Mouse (Mus musculus) adrenal gland, adult 8-10 months (tissue): Measurements from ENCODE around the gene Tns3. TPM values are rescaled to one million over a fixed set of nuclear protein-coding genes. Genes with fewer than 3 reads are reported as not detected.

Experiments
- DNase-seq: peaks from one replicate; pipeline ENCODE4 v3.0.0; 2022
- total RNA-seq, 4 experiments: library from RNA; stranded (reverse); gene quantifications; 2 replicates each; pipeline ENCODE4 v1.2.4; 2022

Tns3 gene
- total RNA-seq, 4 experiments from 2014 or later: 52.3 to 101 (median 81.1) TPM

DNA sequence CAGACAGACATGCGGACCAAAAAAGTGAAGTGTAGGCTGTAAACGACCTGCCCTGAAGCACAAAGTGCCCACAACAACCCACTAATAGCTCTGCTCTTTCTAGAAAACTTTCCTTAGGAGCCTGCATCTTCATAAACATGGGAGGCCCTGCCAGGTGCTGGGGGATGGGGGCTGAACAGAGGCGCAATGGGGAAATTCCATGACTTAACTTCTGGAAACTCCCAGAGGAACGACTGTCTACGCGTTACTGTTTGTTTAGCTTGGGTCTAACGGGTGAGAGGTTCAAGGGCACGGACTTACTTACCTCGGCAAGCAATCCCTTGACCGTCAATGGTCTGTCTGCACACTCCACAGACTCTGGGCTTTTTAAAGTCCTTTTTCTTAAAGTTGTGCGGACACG, 48.9 kb downstream of the Tns3 start:
- DNase-seq: no peak

DNA sequence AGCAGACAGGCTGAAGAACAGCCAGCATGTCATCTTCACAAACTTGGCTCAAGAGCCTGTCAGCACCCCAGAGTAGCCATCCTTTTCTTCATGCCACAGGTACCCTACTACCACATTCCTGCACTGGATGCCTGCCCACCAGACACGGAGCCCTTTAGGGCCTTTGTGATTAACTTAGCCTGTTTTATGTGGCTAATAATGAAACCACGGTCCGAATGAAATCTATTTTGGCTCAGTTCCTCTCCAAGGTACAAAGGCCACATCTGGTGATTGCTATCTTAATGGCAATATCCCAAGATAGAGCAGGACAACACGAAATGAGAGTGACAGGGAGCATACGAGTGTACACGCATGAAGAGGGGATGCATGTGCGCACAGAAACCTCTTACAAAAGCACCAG, 53.9 kb downstream of the Tns3 start:
- no peak for DNase-seq

DNA sequence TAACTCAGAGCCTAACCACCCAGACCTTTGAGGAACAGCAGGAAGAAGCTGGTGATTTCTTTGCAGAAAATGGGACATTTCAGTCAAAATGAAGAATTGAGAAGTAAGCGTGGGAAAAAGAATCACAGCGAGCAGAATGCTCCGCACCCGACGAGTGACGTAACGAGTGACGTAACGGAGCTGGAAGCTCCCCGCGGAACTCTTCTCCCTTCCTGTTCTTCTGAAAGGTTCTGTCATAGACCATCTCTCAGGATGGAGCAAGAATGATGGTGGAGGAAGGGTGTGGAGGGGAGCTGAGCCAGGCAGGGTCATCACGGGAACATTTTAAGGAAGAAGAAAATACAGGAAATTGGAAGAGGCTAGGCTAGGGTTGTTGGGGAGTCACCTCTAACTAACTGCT, 54.5 kb downstream of the Tns3 start:
- no peak for DNase-seq

DNA sequence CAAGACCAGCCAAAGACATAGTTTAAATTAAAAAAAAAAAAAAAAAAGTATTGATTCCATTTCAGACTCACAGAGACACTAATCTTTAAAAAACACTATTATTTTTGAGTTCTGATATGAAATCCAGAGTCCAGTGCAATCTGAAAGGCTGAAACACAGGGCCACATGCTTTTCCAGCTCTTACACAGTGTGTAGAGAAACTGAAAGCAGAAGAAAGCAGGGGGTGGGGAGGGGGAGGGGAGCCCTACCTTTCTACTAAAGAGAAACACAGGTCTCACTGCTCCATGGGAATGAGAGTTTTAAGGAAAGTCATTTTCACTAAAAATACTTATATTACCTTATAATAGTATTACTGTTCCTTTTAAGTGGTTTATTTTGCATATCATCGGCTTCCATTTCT, 57.2 kb downstream of the Tns3 start:
- no peak for DNase-seq

DNA sequence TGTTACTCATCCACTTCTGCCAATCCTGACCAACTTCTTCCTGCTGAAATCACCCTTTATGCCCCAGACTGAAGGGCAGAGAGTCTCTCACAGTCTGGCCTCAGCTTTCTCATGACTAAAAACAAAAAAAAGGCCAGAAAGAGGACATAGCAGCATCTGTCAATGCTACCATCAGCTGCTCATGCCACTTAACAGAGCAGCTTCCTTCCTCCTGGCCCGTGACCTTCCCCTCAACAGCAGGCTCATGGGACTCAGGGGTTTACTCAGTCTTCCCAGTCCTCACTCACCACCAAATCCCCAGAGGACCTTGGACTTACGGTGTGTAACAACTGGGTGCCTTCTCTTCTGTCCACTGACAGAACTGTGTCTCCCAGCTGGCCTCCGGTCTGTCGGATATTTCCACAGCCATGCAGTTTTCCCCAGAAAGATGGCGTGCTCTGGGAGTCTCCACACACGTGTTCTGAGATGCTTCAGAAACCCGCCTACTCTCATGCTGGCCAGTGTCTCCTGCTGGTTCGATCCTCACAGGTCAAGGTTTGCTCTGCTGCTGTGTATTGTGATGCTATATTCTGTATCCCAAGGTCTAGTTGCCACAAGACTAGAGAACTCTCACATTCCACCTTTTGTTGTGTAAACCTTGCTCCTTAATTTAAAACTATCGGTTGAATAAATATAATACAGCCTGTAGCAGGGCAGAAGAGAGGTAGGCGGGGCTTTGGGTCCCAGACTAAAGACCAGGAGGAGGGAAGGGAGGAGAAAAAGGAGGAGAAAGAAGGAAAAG, 59.4 kb downstream of the Tns3 start:
- DNase-seq: no peak

DNA sequence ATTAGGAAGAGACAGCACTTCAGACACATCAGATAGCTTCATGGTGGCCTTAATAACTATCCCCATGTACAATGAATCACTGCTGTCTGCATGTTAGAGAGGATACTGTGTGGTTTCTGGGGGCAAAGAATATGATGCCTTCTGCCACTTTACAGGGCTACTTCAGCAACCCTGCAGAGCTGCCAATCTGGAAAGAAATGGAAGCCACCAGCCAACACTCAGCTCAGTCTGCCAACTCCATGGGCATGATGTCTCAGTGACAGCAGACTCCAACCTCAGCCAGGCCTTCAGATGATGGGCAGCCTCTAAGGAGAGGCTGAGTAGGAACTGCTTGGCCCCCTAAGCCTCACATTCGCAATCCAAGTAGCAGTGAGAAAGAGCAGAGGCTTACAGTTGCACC, 61.7 kb downstream of the Tns3 start:
- no peak for DNase-seq

DNA sequence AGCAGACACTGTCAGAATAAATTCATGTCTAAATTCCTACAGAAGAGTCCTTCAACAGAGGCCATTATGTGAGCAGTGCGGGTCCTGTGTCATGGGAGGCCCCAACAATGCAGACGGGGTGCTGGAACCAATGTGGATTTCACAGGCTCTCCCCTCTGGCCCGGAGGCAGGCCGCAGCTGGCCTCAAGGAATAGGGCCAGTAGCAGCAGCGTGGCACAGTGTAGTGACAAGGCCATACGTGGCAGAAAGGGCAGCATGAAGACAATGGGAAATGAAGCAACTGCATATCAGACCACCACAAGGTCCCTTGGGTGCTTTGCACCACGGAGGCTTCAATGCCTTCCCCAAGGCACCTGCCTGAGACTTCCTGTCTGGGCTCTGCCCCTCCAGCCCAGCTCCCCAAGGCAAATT, 62.9 kb downstream of the Tns3 start:
- no peak for DNase-seq

DNA sequence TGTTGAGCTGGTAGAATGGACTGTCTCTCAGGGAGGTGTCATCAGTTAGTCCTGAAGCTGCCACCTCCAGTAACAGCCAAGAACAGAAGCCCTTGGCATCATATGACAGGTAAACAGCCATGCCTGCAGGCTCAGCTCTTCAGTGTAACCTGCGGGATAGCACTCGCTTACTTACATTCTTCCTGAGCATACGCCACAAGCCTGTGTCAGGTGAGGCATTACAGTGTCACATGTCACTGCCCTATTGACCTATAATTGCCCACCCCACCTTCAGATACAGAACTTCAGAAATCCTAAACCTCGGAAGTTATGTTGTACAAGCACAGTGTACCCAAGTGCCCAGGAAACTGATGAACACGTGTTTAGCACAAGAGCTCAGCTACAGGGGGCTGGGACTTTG, 68.7 kb downstream of the Tns3 start:
- no peak for DNase-seq

DNA sequence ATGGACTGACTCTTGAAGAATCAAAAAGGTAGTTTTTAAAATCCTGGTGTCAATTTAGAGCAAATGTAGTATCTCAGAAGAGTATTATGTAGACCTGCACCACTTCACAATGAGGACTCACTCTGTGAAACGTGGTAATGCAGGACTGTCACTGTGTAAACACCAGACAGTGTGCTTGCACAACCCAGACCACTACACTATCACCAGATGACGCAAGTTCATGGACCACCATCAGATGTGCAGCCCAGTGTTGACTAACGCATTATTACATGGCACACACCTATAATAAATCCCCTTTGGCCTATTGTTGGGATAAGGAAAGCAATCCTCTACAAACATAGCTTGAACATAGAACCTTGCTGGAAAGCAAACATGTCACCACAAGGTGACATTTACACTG, 71.2 kb downstream of the Tns3 start:
- no peak for DNase-seq

DNA sequence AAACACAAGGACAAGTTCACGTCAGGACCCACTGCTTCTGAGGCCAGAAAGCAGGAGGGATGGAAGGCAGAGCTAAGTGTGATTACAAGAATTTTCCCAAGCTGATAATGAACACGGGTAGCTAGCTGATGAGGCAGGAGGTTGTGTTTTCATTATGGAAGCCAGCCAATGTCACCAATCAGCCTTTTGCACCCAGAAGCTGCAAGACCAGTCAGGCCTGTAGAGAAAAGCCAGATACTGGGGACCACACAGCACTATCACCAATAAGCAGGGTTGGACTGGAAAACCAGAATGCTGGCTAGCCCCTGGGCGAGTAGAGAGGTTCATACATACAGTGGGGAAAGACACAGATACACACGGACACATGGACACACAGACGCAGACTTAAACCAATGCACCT, 73.1 kb downstream of the Tns3 start:
- no peak for DNase-seq

DNA sequence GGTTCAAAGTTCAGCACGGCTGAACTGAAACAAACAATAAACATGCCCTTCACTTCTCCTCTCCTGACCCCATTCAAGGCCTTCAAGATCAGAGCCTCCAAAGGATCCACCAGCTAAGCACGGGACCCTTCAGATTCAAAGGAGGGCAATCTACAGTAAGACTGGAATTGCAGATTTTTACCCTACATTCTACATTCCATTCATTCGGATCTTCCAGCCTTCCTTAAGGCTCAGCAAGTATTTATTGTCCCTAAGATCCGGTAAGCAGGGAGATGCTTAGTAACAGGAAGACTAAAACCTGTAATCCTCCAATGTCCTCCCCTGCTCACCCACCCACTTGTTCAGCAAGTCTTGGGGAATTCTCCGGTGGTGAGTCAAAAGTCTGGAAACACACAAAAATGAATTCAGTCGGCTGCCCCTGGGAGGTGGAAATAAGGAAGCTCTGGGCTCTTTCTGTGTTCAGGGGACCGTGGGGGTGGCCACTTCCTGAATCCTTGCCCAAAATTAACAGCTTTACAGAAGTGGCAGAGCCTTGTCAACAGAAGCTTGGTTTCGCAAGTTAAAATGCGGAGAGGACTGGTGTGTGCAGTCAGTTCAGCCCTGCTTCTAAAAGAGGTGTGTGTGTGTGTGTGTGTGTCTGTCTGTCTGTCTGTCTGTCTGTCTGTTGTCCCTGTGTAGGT, 75.0 kb downstream of the Tns3 start:
- no peak for DNase-seq

DNA sequence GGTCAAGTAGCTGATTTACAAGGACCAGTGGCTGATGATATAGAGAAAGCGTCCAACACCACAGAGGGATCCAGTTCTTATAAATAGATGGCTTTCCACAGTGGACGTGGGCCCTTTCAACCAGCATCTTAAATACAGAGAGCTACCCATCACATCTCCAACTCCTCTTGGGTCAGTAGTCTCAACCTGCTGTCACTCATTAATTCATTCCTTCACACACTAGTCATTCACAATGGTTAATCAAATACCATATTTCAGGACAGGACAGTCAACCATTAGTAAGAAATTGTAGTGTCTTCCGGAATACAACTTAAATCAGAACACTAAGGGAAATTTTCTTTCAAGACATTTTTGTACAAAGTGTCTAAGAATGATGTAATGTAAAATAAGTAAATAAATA, 76.4 kb downstream of the Tns3 start:
- DNase-seq: no peak

DNA sequence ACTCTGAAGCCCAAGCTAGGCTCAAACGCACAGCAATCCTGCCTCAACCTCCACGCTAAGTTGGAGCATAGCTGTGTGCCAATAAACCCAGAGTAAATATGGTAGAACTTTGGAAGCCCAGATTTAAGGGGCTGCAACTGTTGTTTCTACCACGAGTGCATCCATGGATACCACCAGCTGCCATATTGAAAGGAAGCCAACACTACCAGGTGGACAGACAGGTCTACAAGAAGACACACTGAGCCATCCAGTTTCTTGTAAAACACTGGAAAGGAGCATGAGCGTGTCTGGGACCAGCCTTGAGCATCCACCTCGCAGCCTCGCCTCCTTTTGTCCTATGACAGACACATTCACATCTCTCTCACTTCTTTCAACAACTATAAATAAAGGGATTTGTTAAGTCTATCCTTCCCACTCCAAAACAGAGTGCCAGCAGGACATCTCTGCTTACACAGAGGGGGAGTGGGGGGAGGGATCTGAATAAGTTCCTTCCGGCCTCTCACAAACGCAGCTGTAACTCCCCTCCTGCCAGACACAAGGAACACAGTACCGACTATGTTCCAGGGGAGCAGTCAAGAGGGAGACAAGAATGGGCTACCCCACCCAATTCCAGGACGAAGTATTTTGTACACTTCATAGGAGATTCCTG, 77.2 kb downstream of the Tns3 start:
- no peak for DNase-seq

DNA sequence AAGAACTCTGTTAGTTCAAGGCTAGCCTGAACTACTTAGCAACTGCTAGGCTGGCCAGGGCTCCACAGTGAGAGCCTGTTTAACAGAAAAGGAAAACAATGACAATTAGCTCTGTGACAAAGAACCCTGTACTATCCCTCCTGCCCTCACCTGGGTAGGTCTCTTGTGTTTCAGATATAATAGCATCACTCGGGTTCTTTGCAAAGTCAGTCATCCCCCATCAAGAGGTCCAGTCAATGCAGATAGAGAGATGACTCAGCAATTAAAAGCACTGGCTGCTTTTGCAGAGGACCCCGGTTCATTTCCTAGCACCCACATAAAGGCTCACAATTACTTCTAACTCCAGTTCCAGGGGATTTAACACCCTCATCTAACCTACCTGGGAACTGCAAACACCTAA, 78.0 kb downstream of the Tns3 start:
- no peak for DNase-seq

DNA sequence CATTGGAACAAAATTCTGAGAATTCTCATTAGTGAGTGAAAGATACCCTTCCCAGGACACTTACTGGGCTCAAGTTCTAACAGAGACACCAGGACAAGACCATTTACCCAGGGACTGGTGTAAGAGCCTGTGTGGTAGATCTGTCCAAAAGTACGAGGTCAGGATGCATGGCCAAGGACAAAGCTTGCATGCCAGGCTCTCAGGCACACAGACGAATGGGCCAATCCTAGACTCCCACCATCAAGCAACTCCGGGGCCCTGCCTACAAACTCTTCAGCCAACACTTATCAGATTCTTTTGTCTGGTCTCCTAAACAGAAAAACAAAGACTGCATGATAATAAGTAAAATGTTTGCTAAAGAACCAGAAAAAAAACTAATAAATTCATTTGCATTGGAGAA, 78.6 kb downstream of the Tns3 start:
- no peak for DNase-seq

DNA sequence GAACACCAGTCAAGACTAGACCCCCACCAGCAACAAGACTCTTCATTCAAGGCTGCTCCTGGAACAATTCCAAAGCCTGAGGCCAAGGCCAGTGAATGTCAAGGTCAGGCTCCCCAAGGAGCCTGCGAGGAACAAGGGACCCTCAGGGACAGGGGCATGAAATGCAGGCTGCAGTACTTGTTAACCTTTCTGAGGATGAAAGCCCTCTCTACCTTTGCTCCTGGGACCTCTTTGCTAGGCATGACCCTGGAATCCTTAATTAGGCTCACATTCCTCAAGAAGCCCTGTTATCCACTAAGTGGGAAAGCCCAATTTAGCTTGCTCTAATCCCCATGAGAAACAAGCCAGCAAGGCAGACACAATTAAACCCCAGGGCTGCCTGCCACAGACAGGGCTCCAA, 79.4 kb downstream of the Tns3 start:
- no peak for DNase-seq

DNA sequence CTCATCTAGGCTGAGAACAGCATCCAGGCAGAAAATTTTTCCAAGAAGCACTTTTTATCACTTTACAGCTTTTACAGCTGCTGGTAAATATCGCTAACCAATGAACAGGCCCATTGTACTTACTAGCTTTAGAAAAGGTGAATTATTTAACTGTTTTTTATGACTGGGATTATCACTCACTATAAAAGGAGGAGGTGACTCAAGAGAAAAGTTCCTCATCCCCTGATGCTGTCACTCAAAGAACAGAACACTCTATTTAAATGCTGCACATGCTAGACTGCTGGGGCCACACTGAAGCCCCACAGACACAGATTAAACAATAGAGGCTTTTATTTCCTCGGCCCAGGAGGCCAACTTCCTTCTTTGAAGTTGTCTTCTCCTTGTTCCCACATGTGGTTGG, 80.0 kb downstream of the Tns3 start:
- DNase-seq: no peak

DNA sequence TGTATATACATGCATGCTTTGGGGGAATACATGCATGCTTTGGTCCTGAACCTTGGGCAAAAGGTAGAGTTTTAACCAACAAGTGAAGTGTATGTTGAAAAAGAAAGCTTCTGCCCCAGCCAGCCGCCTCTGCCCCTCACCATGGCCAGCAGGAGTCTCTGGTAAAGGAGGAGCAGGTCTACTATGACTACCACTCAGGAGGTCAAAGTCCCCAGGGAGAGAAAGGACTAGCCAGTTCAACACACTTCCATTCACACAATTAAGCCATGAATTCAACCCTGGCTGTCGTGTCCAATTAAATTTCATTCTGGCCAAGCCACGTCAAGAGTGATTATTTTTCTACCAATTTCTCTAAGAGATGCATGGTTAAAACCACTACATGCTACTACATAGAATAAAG, 81.2 kb downstream of the Tns3 start:
- no peak for DNase-seq

DNA sequence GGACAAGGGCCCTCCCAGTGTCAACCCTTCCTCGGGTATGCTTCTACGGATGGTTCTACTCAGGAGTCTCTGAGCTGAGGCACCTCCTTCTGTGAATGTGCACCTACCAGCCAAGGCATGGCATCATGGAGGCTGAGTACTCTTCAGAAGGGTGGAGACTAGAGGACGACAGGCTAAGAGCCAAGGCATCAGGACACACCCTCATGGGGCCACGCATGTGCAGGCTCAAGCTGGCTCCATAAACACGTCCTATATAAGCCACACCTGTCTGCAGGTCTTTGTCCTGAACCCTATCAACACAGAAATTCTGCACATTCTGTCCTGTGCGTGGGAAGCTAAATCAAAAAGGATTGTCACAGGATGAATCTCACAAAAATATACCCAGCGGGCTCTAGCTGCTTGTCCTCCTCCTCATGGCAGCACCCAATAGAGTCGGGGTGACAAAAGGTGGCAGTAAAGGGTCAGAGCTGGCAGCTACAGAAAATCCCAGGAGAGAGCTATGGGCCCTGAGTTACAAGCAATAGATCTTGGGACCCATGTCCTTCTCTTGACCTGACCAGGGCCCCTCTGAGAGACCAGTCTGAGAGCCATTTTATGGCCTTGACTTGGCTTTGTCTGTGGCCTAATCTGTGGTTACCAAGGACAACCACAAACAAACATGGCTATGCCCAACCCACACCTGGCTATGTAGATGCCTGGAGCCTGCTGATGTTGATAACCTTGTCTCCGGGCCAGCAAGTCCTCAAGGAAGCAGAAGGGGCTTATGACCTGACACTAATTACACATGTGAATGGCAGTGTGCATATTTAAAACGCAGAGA, 82.0 kb downstream of the Tns3 start:
- DNase-seq: no peak

DNA sequence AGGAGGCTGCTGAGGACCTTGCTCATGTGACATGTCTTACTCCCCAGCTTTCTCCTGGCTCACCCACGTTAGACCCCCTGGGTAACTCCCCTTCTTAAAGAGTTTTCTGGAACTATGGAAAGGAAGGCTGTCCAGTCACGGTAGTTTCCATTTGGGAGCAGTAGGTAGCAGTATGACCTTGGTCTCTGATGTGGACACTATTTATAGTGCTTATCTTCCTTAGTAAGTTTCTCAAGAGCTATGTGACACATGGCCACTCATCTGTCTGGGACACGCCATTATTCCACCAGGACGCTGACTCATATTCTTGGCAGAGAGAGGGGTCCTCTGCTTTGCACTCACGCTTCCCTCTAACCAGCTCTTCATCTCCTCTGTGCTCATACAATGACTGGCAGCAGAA, 84.5 kb downstream of the Tns3 start:
- peak; percentile 75 for DNase-seq

DNA sequence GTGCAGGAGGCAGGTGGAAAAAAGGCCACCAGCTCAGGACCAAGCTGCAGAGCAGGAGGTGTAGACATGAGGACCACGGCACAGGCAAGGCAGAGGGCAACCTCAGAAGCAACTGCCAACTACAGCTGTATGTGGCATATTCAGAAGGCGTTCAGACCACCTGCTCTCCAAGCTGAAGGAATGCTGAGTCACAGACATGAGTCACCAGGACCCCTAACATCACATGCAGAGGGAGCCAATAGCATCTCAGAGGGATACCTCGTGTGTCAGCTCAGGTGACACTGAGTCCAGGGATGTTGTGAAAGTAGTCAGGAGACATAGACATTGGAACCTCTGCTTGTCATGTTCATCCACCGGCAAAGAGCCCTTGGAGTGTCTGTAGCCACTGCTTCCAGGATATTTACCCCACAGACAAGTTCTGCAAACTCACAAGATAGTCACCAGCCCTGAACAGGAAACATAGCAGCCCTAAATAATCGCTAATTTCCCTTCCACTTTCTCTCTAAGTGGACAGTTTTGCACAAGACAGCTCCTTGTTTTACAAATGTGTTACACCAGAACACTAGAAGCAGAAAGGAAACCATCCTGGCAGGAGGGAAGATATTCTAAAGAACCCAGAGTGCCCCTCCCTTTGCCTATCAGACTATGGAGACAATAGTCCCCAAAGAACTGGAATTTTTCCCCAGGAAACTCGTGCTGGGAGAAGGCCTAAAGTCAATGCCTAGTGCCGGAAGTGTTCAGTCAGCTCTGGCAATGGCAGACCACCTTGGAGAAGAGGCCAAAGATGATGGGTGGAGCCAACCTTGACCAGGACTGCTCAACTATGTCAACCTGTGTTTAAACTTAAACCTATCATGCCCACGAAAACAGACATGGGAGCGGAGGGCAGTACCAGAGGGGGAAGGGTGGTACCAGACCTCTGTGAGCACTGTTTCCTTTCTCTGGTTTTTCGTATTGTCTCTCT, 88.8 kb downstream of the Tns3 start:
- DNase-seq: no peak

DNA sequence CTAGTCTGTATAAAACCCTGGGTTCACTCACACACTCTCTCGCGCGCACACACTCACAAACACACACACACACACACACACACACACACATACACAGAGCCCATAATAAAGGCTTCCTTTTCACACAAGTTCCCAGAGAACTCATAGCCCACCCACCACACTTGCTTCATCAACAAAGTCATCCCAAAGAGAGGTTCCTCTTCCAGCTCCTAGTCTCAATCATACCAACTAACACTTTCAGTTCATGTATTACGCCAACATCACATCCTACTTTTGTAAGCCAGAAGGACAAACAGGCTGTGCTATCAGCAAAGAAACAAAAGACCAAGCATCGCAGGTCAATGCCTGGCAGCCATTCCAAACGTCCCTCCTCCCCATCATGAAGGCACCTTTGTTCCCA, 89.8 kb downstream of the Tns3 start:
- DNase-seq: no peak
